Mouse (Mus musculus): ENCODE data around the gene Timm8b.

- no peak for TF ChIP-seq USF1 (IDR thresholded peaks at IDR 0.05; ENCODE audit: low read depth)
- TF ChIP-seq REST (IDR thresholded peaks at IDR 0.05; ENCODE audit: insufficient read depth, insufficient read length): no peak
- no peak for TF ChIP-seq POLR2AphosphoS2 (IDR thresholded peaks at IDR 0.05; ENCODE audit: insufficient read length, low read depth)
- no peak for TF ChIP-seq POLR2A (IDR thresholded peaks at IDR 0.05; ENCODE audit: insufficient read length, low read depth)
- no peak for TF ChIP-seq E2F4 (IDR thresholded peaks at IDR 0.05; ENCODE audit: insufficient read depth)
- TF ChIP-seq CEBPB (IDR thresholded peaks at IDR 0.05; ENCODE audit: insufficient read depth, poor library complexity, severe bottlenecking): no peak
These were observed 6.7 kb upstream of the Timm8b start for GRCm38 (mm10) chr9:50596973-50597372.

Measured in myocyte (in vitro differentiated cells).